Mouse (Mus musculus) myocyte (in vitro differentiated cells): Measurements from ENCODE around the gene Gm10974. TPM values are rescaled to one million over a fixed set of nuclear protein-coding genes. Genes with fewer than 3 reads are reported as not detected.

ENCODE experiments used
- H3K27me3 ChIP-seq: one replicate; pipeline ENCODE4 v1.6.1; 2011; ENCODE audit not compliant: control insufficient read depth, insufficient read depth, insufficient read length
- H3K36me3 ChIP-seq: one replicate; pipeline ENCODE4 v1.6.1; 2011; ENCODE audit not compliant: control insufficient read depth, insufficient read depth
- H3K4me2 ChIP-seq: one replicate; pipeline ENCODE4 v1.6.1; 2011; ENCODE audit warnings: low read depth, control low read depth
- H3K4me3 ChIP-seq: one replicate; pipeline ENCODE4 v1.5.1; 2011; ENCODE audit warnings: mild to moderate bottlenecking, control low read depth, moderate library complexity
- H3K79me2 ChIP-seq: one replicate; pipeline ENCODE4 v1.6.1; 2011; ENCODE audit not compliant: control insufficient read depth, insufficient read depth
- H3ac ChIP-seq: one replicate; pipeline ENCODE4 v1.6.1; 2011; ENCODE audit not compliant: control insufficient read depth, insufficient read length
- CEBPB ChIP-seq: IDR thresholded peaks from 2 replicates; pipeline ENCODE4 v1.6.1; 2011; ENCODE audit warnings: mild to moderate bottlenecking, moderate library complexity; ENCODE audit not compliant: poor library complexity, insufficient read depth, severe bottlenecking
- E2F4 ChIP-seq: IDR thresholded peaks from one replicate; pipeline ENCODE4 v1.6.1; 2011; ENCODE audit warnings: mild to moderate bottlenecking, control low read depth, moderate library complexity; ENCODE audit not compliant: insufficient read depth
- MAX ChIP-seq: IDR thresholded peaks from one replicate; pipeline ENCODE4 v1.6.1; 2011; ENCODE audit warnings: low read depth, mild to moderate bottlenecking, control low read depth
- MYOD1 ChIP-seq, 3 experiments: IDR thresholded peaks; one replicate each; pipeline ENCODE4 v1.6.1; 2011; ENCODE audit warnings: control low read depth in 2 of 3, low read depth in 2 of 3, mild to moderate bottlenecking in 2 of 3, moderate library complexity in 1 of 3; ENCODE audit not compliant: insufficient read length in 2 of 3, control insufficient read depth in 1 of 3
- MYOG ChIP-seq, 3 experiments: IDR thresholded peaks; one replicate each; pipeline ENCODE4 v1.6.1; 2011; ENCODE audit warnings: control low read depth in 2 of 3, low read depth in 2 of 3, mild to moderate bottlenecking in 2 of 3; ENCODE audit not compliant: insufficient read length in 2 of 3, control insufficient read depth in 1 of 3, insufficient read depth in 1 of 3
- POLR2A ChIP-seq: IDR thresholded peaks from one replicate; pipeline ENCODE4 v1.6.1; 2011; ENCODE audit warnings: low read depth, mild to moderate bottlenecking, control low read depth, moderate library complexity; ENCODE audit not compliant: insufficient read length
- REST ChIP-seq: IDR thresholded peaks from one replicate; pipeline ENCODE4 v1.6.1; 2011; ENCODE audit warnings: mild to moderate bottlenecking, control low read depth, moderate library complexity; ENCODE audit not compliant: insufficient read depth, insufficient read length
- SRF ChIP-seq: IDR thresholded peaks from one replicate; pipeline ENCODE4 v1.6.1; 2011; ENCODE audit warnings: low read depth; ENCODE audit not compliant: control insufficient read depth, insufficient read length
- TCF12 ChIP-seq: IDR thresholded peaks from one replicate; pipeline ENCODE4 v1.6.1; 2011; ENCODE audit warnings: mild to moderate bottlenecking, control low read depth; ENCODE audit not compliant: poor library complexity, insufficient read depth, severe bottlenecking
- TCF3 ChIP-seq: IDR thresholded peaks from one replicate; pipeline ENCODE4 v1.6.1; 2011; ENCODE audit warnings: low read depth, control low read depth; ENCODE audit not compliant: insufficient read length
- USF1 ChIP-seq: IDR thresholded peaks from one replicate; pipeline ENCODE4 v1.6.1; 2011; ENCODE audit warnings: low read depth, mild to moderate bottlenecking, control low read depth, moderate library complexity
- polyA plus RNA-seq: library from polyadenylated mRNA; unstranded; fragments of >200 nt; fragmentation: generic; extraction: Trizol; gene quantifications from one replicate; pipeline ENCODE4 v1.2.1, GENCODE M21; 2012; ENCODE audit warnings: missing spikeins

Gene Gm10974
- polyA plus RNA-seq, 1 experiment = not detected

DNA sequence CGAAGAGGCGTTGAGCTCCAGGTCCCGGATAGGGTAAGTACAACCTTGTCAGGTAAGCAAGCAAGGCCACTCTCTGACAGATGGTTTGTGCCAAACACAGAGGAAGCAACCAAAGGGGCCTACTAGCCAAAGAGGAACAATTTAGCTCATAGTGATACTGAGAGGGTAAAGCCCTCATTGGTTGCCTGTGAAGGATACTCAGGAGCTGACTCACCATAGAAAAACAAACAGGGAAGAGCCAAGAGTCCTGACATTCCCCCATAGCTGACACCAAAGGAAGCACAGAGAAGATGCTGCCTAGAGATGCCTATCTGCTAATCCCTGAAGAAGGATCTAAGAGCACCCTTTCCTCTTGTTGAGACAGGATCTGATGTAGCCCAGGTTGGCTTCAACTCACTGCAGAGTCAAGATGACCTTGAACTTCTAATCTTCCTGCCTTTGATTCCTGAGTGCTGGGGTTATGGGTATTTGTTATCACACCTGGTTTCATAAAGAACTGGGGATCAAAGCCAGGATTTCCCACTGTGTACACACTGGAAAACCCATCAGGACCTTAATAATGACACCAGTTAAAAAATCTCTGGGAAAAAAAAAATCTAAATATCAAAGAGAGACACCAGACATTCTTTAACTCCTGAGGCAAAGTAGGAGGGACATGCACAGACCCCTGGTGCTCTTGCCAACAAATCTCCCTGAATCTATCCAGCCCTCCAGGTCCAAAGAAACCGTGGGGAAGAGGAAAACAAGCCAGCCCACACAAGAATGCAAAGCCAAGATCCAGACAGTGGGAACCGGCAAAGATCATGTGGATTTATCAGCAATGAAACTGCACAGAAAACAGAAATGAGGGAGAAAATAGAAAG lies 3.6 kb downstream of the Gm10974 start:
- no peak overlapping the region for H3K4me3 ChIP-seq
- no peak overlapping the region for H3ac ChIP-seq
- H3K36me3 ChIP-seq = no peaks in the 10 kb centered on the region
- peak overlapping the region; percentile 60 for H3K4me2 ChIP-seq
- H3K79me2 ChIP-seq = peaks cover 56% of the 10 kb centered on the region
- H3K27me3 ChIP-seq = no peaks in the 10 kb centered on the region
- no peak for TF ChIP-seq TCF12
- TF ChIP-seq MYOG (IDR thresholded peaks at IDR 0.05; ENCODE audit: control insufficient read depth in 1 of 3, insufficient read depth in 1 of 3, insufficient read length in 2 of 3, low read depth in 2 of 3) = no peak

DNA sequence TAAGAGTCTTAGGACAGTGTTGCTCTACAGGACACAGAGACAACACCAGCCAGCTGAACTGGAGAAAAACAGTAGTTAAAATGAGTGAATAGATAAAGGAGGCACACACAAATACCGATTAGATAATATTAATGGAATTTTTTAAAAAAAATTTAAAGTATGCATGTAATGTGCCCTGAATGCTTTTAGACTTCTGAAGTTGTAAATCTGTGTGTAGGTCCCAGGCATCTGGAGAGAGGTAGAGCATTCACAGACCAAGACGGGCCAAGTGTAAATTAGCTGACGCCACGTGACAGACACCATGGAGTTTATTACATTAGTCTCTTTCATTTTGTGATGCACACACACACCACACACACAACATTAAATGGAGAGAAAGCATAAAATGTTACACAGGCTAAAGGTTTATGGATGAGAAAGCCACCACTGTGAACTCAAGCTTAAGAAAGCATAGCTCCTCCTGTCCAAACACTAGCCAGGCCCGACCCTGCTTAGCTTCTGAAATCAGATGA lies 4.3 kb downstream of the Gm10974 start:
- H3K27me3 ChIP-seq = no peaks in the 10 kb centered on the region
- peaks cover 59% of the 10 kb centered on the region for H3K79me2 ChIP-seq
- no peak overlapping the region for H3ac ChIP-seq
- no peak overlapping the region for H3K4me3 ChIP-seq
- peak overlapping the region; percentile 60 for H3K4me2 ChIP-seq
- H3K36me3 ChIP-seq = no peaks in the 10 kb centered on the region
- TF ChIP-seq REST (no peak), USF1 (peak; percentile 75)

DNA sequence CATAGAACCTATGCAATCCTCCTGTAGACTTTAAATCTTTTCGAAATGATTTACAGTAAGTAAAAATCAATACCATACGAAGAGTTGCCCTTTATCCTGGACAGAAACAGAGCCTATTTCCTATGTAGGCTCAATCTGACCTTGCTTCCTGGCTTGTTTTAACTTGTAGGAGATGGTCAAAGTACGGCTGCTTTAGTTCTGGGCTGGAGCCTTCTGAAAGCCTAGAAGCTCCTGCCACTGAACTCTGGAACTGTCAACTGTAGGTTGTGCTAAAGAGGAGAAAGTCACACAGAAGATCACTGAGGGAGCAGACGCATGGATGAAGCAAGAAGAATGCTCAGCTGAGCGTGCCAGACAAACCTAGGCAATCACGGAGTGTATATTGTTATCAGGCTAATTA lies 5.3 kb downstream of the Gm10974 start:
- no peak for TF ChIP-seq MYOG (IDR thresholded peaks at IDR 0.05; ENCODE audit: control insufficient read depth in 1 of 3, insufficient read depth in 1 of 3, insufficient read length in 2 of 3, low read depth in 2 of 3)
- no peak for TF ChIP-seq REST
- TF ChIP-seq POLR2A = no peak
- no peak for TF ChIP-seq CEBPB
- no peak for TF ChIP-seq TCF3
- TF ChIP-seq TCF12 = no peak
- no peak for TF ChIP-seq E2F4
- TF ChIP-seq SRF = no peak
- H3K4me2 ChIP-seq = no peak overlapping the region

DNA sequence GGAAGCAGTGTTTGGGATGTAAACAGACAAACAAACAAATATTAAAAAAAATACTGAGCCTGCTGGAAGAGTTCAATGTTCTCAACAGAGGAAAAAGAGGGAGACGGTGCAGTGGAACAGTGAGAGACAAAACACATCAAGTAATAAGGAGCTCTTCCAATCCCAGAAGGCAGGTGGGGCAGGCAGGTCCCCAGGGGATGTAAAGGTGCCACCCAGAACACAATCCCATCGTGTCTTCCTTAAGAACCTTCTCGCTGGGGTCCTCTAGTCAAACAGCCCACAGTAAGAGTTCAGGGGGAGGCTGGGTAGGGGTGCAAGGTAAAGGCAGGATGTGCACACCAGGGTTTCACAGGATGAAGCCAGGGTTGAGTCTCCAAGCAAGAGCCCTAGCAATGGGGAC lies 7.7 kb downstream of the Gm10974 start:
- H3ac ChIP-seq = no peak overlapping the region
- H3K4me3 ChIP-seq = no peak overlapping the region
- no peaks in the 10 kb centered on the region for H3K27me3 ChIP-seq
- H3K36me3 ChIP-seq = no peaks in the 10 kb centered on the region
- peaks cover 46% of the 10 kb centered on the region for H3K79me2 ChIP-seq
- TF ChIP-seq MYOG (IDR thresholded peaks at IDR 0.05; ENCODE audit: control insufficient read depth in 1 of 3, insufficient read depth in 1 of 3, insufficient read length in 2 of 3, low read depth in 2 of 3) (no peak), SRF (no peak), MYOD1 (IDR thresholded peaks at IDR 0.05; ENCODE audit: control insufficient read depth in 1 of 3, insufficient read length in 2 of 3, low read depth in 2 of 3) (no peak), E2F4 (no peak), TCF12 (no peak), CEBPB (no peak), MAX (no peak)
- no peak overlapping the region for H3K4me2 ChIP-seq

More for the DNA sequence above, 5.3 kb downstream of the Gm10974 start:
- H3K36me3 ChIP-seq = no peaks in the 10 kb centered on the region
- peaks cover 64% of the 10 kb centered on the region for H3K79me2 ChIP-seq
- no peak overlapping the region for H3ac ChIP-seq
- no peaks in the 10 kb centered on the region for H3K27me3 ChIP-seq
- no peak overlapping the region for H3K4me3 ChIP-seq

DNA sequence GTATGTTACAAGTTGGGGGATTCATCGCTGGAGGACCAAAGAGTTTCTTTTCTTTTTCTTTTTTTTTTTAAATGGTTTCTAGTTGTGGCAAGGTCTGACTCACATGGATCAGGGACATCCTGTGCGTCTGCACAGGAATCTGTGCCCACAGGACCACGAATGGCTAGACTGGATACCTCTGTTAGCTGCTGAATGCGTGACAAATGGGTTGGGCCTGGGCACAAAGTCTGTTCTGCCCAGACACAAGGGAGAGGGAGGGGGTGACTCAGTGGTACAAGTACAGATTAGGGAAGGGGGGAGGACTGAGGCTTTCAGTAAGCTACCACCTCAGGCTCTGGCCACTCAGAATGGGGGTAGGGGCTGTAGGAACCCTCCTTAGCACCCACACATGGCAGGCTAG lies 10.0 kb downstream of the Gm10974 start:
- Histone ChIP-seq H3K79me2 (peaks cover 48% of the 10 kb centered on the region), H3K36me3 (peaks cover 3% of the 10 kb centered on the region)
- TF ChIP-seq MYOD1 (IDR thresholded peaks at IDR 0.05; ENCODE audit: control insufficient read depth in 1 of 3, insufficient read length in 2 of 3, low read depth in 2 of 3) (peak in 1 of 3 experiments; percentile 19), REST (no peak), E2F4 (no peak), USF1 (no peak), SRF (no peak)

DNA sequence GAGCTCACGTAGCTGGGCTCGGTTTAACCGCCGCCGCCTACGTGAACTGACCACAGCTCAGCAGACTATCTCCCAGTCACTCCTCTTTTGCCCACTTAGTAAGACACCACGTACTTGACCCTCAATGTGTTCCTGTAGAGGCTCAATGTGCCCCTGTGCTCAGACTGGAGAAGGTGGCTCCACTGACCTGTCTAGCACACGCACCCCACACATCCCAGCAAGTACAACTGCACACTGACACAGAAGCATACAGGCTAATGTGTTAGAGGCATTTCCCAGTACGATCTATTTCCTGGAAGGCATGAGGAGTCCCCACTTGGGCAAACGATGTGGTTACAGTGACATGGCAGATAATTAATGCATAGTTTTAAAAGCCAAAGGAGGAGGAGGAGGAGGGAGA lies 10.9 kb downstream of the Gm10974 start:
- H3K79me2 ChIP-seq = peaks cover 50% of the 10 kb centered on the region
- H3K4me2 ChIP-seq = peak overlapping the region; percentile 65
- peaks cover 3% of the 10 kb centered on the region for H3K36me3 ChIP-seq
- H3ac ChIP-seq = no peak overlapping the region
- TF ChIP-seq E2F4 = no peak
- TF ChIP-seq CEBPB = no peak
- TF ChIP-seq MYOG (IDR thresholded peaks at IDR 0.05; ENCODE audit: control insufficient read depth in 1 of 3, insufficient read depth in 1 of 3, insufficient read length in 2 of 3, low read depth in 2 of 3) = no peak
- TF ChIP-seq USF1 = no peak
- no peak for TF ChIP-seq MAX
- no peak for TF ChIP-seq TCF12
- no peak for TF ChIP-seq TCF3
- TF ChIP-seq POLR2A = no peak
- no peak for TF ChIP-seq MYOD1 (IDR thresholded peaks at IDR 0.05; ENCODE audit: control insufficient read depth in 1 of 3, insufficient read length in 2 of 3, low read depth in 2 of 3)
- H3K4me3 ChIP-seq = no peak overlapping the region
- H3K27me3 ChIP-seq = no peaks in the 10 kb centered on the region

More for the DNA sequence above, 10.0 kb downstream of the Gm10974 start:
- Histone ChIP-seq H3K4me2 (peak overlapping the region; percentile 65), H3ac (no peak overlapping the region), H3K4me3 (no peak overlapping the region), H3K27me3 (no peaks in the 10 kb centered on the region)
